Mouse (Mus musculus) v-Abl transformed pro-B cells (cell line): ENCODE measurements around the gene Ccr7.

ENCODE experiments used
- in situ Hi-C, 2 experiments: fragments of 400-800 bp; cut with MboI; formaldehyde crosslinking; loops; one replicate each; pipeline ENCODE4 v1.15.1; 2025; ENCODE audit not compliant: unreplicated experiment in 2 of 2

The Ccr7 gene

GRCm38 (mm10) chr11:99099516-99099915 lies 55.4 kb downstream of the Ccr7 start:
- in situ Hi-C loops = no loop called here

GRCm38 (mm10) chr11:99098924-99099323 lies 56.0 kb downstream of the Ccr7 start:
- in situ Hi-C loops = no loop called here

GRCm38 (mm10) chr11:99096996-99097774 lies 57.7 kb downstream of the Ccr7 start:
- in situ Hi-C loops = no loop called here

GRCm38 (mm10) chr11:99096417-99096816 lies 58.5 kb downstream of the Ccr7 start:
- in situ Hi-C loops = no loop called here

- in situ Hi-C loops = no loop called here
Observed at GRCm38 (mm10) chr11:99095759-99096158, 59.1 kb downstream of the Ccr7 start.

GRCm38 (mm10) chr11:99094911-99095676 lies 59.8 kb downstream of the Ccr7 start:
- in situ Hi-C loops = no loop called here
